Mouse (Mus musculus): ENCODE measurements around the gene Pdzd2. TPM values are rescaled to one million over a fixed set of nuclear protein-coding genes. Genes with fewer than 3 reads are reported as not detected.

Gene Pdzd2
- polyA plus RNA-seq, 1 experiment = 4.2 TPM

DNA sequence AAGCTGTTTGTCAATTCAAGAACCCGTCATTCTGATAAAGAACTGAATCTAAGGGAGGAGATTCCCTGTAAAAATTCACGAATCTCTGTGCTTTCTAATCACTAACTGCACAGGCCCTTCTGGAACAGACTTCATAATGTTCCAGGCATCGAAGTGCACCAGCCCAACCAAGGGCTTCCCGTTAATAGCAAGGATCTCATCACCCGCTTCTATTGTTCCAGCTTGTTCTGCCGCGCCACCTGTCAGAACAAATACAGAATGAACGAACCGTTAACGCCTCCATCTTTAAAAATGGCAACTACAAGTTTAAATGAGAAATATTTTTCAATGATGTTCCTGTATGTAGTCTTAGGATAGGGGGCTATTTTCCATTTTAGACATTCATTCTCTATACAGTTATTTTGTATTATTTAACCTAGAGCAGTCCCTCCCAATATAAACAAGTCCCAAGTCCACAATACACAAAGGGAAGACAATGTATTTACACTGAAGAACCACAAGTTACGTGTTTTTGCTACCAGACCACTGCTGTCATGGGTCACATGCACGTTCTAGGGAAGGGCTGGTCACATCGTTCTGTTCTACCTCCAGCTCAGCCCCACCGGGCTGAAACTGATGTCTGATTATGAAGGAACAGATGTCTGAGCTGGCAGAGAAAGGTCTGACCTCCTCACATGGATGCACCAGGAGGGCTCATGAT is 377.6 kb downstream of the Pdzd2 start:
- DNase-seq = no peak
- H3K4me1 ChIP-seq (replicated peaks; ENCODE audit: control insufficient read depth, insufficient read depth, low read length) = no peaks in the 10 kb centered on the region
- H3K27me3 ChIP-seq (ENCODE audit: control insufficient read depth, insufficient read depth, low read length) = no peaks in the 10 kb centered on the region
- H3K36me3 ChIP-seq (ENCODE audit: control insufficient read depth, insufficient read depth, low read length) = no peaks in the 10 kb centered on the region
- TF ChIP-seq CTCF (IDR thresholded peaks at IDR 0.05; ENCODE audit: borderline replicate concordance, control insufficient read depth, extremely low read depth, insufficient read depth, low read length, poor library complexity) = no peak
- no peak for TF ChIP-seq POLR2A (IDR thresholded peaks at IDR 0.05; ENCODE audit: control insufficient read depth, extremely low read depth, insufficient read depth, low read length, poor library complexity)
- H3K27ac ChIP-seq (ENCODE audit: control insufficient read depth, insufficient read depth, low read length) = no peak overlapping the region
- 95% methylated on average over 14 of the region's 14 CpGs for WGBS
- no peak overlapping the region for H3K4me3 ChIP-seq (ENCODE audit: control insufficient read depth, insufficient read depth, low read length)

DNA sequence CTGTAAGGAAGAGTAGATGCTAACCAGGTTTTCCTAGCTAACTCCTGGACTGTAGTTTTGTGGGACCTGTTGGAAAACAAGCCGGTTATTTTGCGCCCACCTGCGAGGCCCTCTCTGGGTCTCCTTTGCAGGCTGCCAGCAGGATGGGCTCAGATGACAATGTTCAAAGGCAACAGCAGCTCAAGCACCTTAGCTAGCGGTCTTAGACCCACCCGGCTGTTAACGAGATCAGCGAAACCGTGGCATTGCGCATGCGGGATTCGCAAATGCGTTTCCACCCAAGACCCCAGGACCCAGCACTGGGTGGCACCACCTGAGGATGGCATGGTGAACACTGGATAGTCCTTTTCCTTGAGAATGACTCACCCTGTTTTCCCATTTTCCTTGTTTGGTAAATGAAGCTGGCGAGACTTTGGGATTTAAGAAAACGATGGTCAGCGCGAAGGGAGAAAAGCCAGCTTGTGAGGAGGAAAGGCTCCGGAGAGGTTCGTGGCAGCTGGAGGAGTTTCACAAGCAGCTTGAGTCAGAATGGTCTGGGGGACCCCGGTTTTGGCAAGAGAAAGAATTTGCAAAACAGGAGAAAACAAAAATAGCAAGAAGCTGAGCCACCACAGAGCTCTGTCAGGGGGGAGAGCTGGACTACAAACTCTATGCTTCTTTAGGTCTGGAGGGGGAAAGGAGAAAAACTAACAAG is 379.1 kb downstream of the Pdzd2 start:
- no peak for DNase-seq
- no peak overlapping the region for H3K27ac ChIP-seq (ENCODE audit: control insufficient read depth, insufficient read depth, low read length)
- no peaks in the 10 kb centered on the region for H3K27me3 ChIP-seq (ENCODE audit: control insufficient read depth, insufficient read depth, low read length)
- no peaks in the 10 kb centered on the region for H3K4me1 ChIP-seq (replicated peaks; ENCODE audit: control insufficient read depth, insufficient read depth, low read length)
- H3K36me3 ChIP-seq (ENCODE audit: control insufficient read depth, insufficient read depth, low read length) = no peaks in the 10 kb centered on the region
- H3K4me3 ChIP-seq (ENCODE audit: control insufficient read depth, insufficient read depth, low read length) = no peak overlapping the region
- WGBS = 93% methylated on average over 19 of the region's 19 CpGs
- TF ChIP-seq POLR2A (IDR thresholded peaks at IDR 0.05; ENCODE audit: control insufficient read depth, extremely low read depth, insufficient read depth, low read length, poor library complexity) (no peak), CTCF (IDR thresholded peaks at IDR 0.05; ENCODE audit: borderline replicate concordance, control insufficient read depth, extremely low read depth, insufficient read depth, low read length, poor library complexity) (no peak)

GRCm38 (mm10) chr15:12358384-12358783 is 381.3 kb downstream of the Pdzd2 start:
- no peaks in the 10 kb centered on the region for H3K27me3 ChIP-seq (ENCODE audit: control insufficient read depth, insufficient read depth, low read length)
- 97% methylated on average over 5 of the region's 5 CpGs for WGBS
- H3K27ac ChIP-seq (ENCODE audit: control insufficient read depth, insufficient read depth, low read length) = no peak overlapping the region
- no peak overlapping the region for H3K4me3 ChIP-seq (ENCODE audit: control insufficient read depth, insufficient read depth, low read length)
- no peaks in the 10 kb centered on the region for H3K4me1 ChIP-seq (replicated peaks; ENCODE audit: control insufficient read depth, insufficient read depth, low read length)
- no peak for DNase-seq
- 0 out of 2 replicates have a peak, but pooled peaks cover 6% of the 10 kb centered on the region for H3K36me3 ChIP-seq (ENCODE audit: control insufficient read depth, insufficient read depth, low read length)
- TF ChIP-seq POLR2A (IDR thresholded peaks at IDR 0.05; ENCODE audit: control insufficient read depth, extremely low read depth, insufficient read depth, low read length, poor library complexity) (no peak), CTCF (IDR thresholded peaks at IDR 0.05; ENCODE audit: borderline replicate concordance, control insufficient read depth, extremely low read depth, insufficient read depth, low read length, poor library complexity) (no peak)

- Histone ChIP-seq H3K27ac (ENCODE audit: control insufficient read depth, insufficient read depth, low read length) (no peak overlapping the region), H3K4me3 (ENCODE audit: control insufficient read depth, insufficient read depth, low read length) (no peak overlapping the region), H3K36me3 (ENCODE audit: control insufficient read depth, insufficient read depth, low read length) (0 out of 2 replicates have a peak, but pooled peaks cover 6% of the 10 kb centered on the region), H3K4me1 (replicated peaks; ENCODE audit: control insufficient read depth, insufficient read depth, low read length) (no peaks in the 10 kb centered on the region), H3K27me3 (ENCODE audit: control insufficient read depth, insufficient read depth, low read length) (no peaks in the 10 kb centered on the region)
- no peak for DNase-seq
- no peak for TF ChIP-seq POLR2A (IDR thresholded peaks at IDR 0.05; ENCODE audit: control insufficient read depth, extremely low read depth, insufficient read depth, low read length, poor library complexity)
- TF ChIP-seq CTCF (IDR thresholded peaks at IDR 0.05; ENCODE audit: borderline replicate concordance, control insufficient read depth, extremely low read depth, insufficient read depth, low read length, poor library complexity) = no peak
Observed at GRCm38 (mm10) chr15:12357459-12357858, 382.3 kb downstream of the Pdzd2 start.

DNA sequence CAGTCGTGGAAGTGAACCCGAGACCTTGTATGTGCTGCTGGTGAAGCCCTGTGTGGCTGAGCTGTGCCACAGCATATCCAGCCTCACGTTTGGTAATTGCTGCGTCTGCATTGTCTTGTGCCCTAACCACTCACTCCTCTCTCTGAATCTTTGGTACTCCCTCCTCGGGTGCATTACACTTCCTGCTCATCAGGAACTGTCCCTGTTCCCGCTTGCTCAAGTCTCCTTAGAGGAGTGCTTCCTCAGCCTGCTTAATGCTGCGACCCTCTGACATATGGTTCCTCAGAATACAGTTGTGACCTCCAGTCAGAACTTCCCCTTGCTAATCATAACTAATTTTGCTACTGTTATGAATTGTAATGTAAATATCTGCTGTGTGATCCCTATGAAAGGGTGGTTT is 383.8 kb downstream of the Pdzd2 start:
- Histone ChIP-seq H3K36me3 (ENCODE audit: control insufficient read depth, insufficient read depth, low read length) (peaks cover 15% of the 10 kb centered on the region), H3K27me3 (ENCODE audit: control insufficient read depth, insufficient read depth, low read length) (no peaks in the 10 kb centered on the region), H3K4me1 (replicated peaks; ENCODE audit: control insufficient read depth, insufficient read depth, low read length) (no peaks in the 10 kb centered on the region), H3K27ac (ENCODE audit: control insufficient read depth, insufficient read depth, low read length) (no peak overlapping the region), H3K4me3 (ENCODE audit: control insufficient read depth, insufficient read depth, low read length) (no peak overlapping the region)
- TF ChIP-seq POLR2A (IDR thresholded peaks at IDR 0.05; ENCODE audit: control insufficient read depth, extremely low read depth, insufficient read depth, low read length, poor library complexity) = no peak
- TF ChIP-seq CTCF (IDR thresholded peaks at IDR 0.05; ENCODE audit: borderline replicate concordance, control insufficient read depth, extremely low read depth, insufficient read depth, low read length, poor library complexity) = no peak
- DNase-seq = no peak
- WGBS = 83% methylated on average over 7 of the region's 7 CpGs

DNA sequence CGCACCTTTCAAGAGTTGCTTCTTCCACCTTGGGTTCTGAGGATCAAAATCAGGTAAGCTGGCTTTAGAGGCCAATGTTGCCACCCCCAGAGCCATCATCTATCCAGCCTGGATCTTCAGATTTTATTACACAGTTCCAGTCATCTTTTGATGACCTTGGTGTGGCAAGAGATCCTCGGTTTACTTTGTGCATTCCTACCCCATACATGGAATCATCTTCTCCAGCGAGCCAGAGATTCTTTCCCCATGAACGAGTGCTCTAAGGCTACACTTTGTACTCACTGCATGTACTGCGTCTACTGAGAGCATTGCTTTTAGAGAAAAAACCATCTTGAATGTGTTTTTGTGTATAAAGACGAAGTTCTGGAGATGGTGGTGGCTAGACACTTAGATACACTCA is 384.5 kb downstream of the Pdzd2 start:
- DNase-seq = no peak
- Histone ChIP-seq H3K36me3 (ENCODE audit: control insufficient read depth, insufficient read depth, low read length) (peaks cover 17% of the 10 kb centered on the region), H3K27ac (ENCODE audit: control insufficient read depth, insufficient read depth, low read length) (no peak overlapping the region), H3K27me3 (ENCODE audit: control insufficient read depth, insufficient read depth, low read length) (no peaks in the 10 kb centered on the region), H3K4me1 (replicated peaks; ENCODE audit: control insufficient read depth, insufficient read depth, low read length) (no peaks in the 10 kb centered on the region), H3K4me3 (ENCODE audit: control insufficient read depth, insufficient read depth, low read length) (no peak overlapping the region)
- TF ChIP-seq POLR2A (IDR thresholded peaks at IDR 0.05; ENCODE audit: control insufficient read depth, extremely low read depth, insufficient read depth, low read length, poor library complexity) (no peak), CTCF (IDR thresholded peaks at IDR 0.05; ENCODE audit: borderline replicate concordance, control insufficient read depth, extremely low read depth, insufficient read depth, low read length, poor library complexity) (no peak)
- 95% methylated on average over 6 of the region's 6 CpGs for WGBS
